Mouse (Mus musculus): ENCODE results near the gene Acy3. TPM values are rescaled to one million over a fixed set of nuclear protein-coding genes. Genes with fewer than 3 reads are reported as not detected.
"Not testable (repeated sequence)": the region's sequence is repeated elsewhere in the genome, so short reads cannot be mapped to it uniquely, and the experiment has no call there.

Gene Acy3
- polyA plus RNA-seq, 1 experiment from 2014 or later, result 1.5 TPM

- WGBS, result 63% methylated on average over 11 of the region's 11 CpGs
- Histone ChIP-seq H3K36me3 (ENCODE audit: control insufficient read depth, insufficient read depth) (no peaks in the 10 kb centered on the region), H3K9me3 (ENCODE audit: control insufficient read depth, low read length) (no peaks in the 10 kb centered on the region), H3K9ac (replicated peaks; ENCODE audit: low read depth, low read length) (no peak overlapping the region), H3K4me3 (replicated peaks; ENCODE audit: low read length) (no peak overlapping the region), H3K27ac (ENCODE audit: low read length) (no peak overlapping the region), H3K4me2 (ENCODE audit: low read length) (no peak overlapping the region), H3K27me3 (replicated peaks; ENCODE audit: control insufficient read depth, insufficient read depth, low read length) (no peaks in the 10 kb centered on the region), H3K4me1 (replicated peaks; ENCODE audit: control insufficient read depth, insufficient read depth, low read length) (no peaks in the 10 kb centered on the region)
- no peak for ATAC-seq
Observed at GRCm38 (mm10) chr19:3966330-3967075, 19.9 kb upstream of the Acy3 start.

GRCm38 (mm10) chr19:3967258-3967657 lies 19.1 kb upstream of the Acy3 start:
- Histone ChIP-seq H3K9me3 (ENCODE audit: control insufficient read depth, low read length) (no peaks in the 10 kb centered on the region), H3K27ac (ENCODE audit: low read length) (no peak overlapping the region), H3K9ac (replicated peaks; ENCODE audit: low read depth, low read length) (no peak overlapping the region), H3K36me3 (ENCODE audit: control insufficient read depth, insufficient read depth) (no peaks in the 10 kb centered on the region), H3K27me3 (replicated peaks; ENCODE audit: control insufficient read depth, insufficient read depth, low read length) (no peaks in the 10 kb centered on the region), H3K4me1 (replicated peaks; ENCODE audit: control insufficient read depth, insufficient read depth, low read length) (no peaks in the 10 kb centered on the region), H3K4me2 (ENCODE audit: low read length) (no peak overlapping the region), H3K4me3 (replicated peaks; ENCODE audit: low read length) (no peak overlapping the region)
- ATAC-seq, result no peak
- 69% methylated on average over 3 of the region's 3 CpGs for WGBS

GRCm38 (mm10) chr19:3972229-3972628 lies 14.1 kb upstream of the Acy3 start, which contains the start of gene Aldh3b2:
Aldh3b2 (plus strand) TSS chr19:3972328.
- Histone ChIP-seq H3K4me3 (replicated peaks; ENCODE audit: low read length) (no peak within 1 kb of the TSS), H3K4me1 (replicated peaks; ENCODE audit: control insufficient read depth, insufficient read depth, low read length) (no peaks in the 10 kb centered on the region), H3K36me3 (ENCODE audit: control insufficient read depth, insufficient read depth) (no peaks in the 10 kb centered on the region), H3K27me3 (replicated peaks; ENCODE audit: control insufficient read depth, insufficient read depth, low read length) (no peaks in the 10 kb centered on the region), H3K9me3 (ENCODE audit: control insufficient read depth, low read length) (no peaks in the 10 kb centered on the region), H3K9ac (replicated peaks; ENCODE audit: low read depth, low read length) (no peak within 1 kb of the TSS), H3K27ac (ENCODE audit: low read length) (no peak within 1 kb of the TSS), H3K4me2 (ENCODE audit: low read length) (no peak within 1 kb of the TSS)
- no peak for ATAC-seq
- WGBS, result 60% methylated on average over 9 of the region's 9 CpGs

GRCm38 (mm10) chr19:3974608-3975007 lies 11.8 kb upstream of the Acy3 start:
- peak; percentile 68 for ATAC-seq
- not testable (repeated sequence) for H3K4me1 ChIP-seq (replicated peaks; ENCODE audit: control insufficient read depth, insufficient read depth, low read length); H3K9ac ChIP-seq (replicated peaks; ENCODE audit: low read depth, low read length); H3K27me3 ChIP-seq (replicated peaks; ENCODE audit: control insufficient read depth, insufficient read depth, low read length); H3K9me3 ChIP-seq (ENCODE audit: control insufficient read depth, low read length); H3K4me3 ChIP-seq (replicated peaks; ENCODE audit: low read length); H3K27ac ChIP-seq (ENCODE audit: low read length); H3K4me2 ChIP-seq (ENCODE audit: low read length); H3K36me3 ChIP-seq (ENCODE audit: control insufficient read depth, insufficient read depth)
- WGBS, result 53% methylated on average over 6 of the region's 6 CpGs

GRCm38 (mm10) chr19:3975866-3976265 lies 10.5 kb upstream of the Acy3 start:
- no peak overlapping the region for H3K9ac ChIP-seq (replicated peaks; ENCODE audit: low read depth, low read length)
- no peak overlapping the region for H3K4me3 ChIP-seq (replicated peaks; ENCODE audit: low read length)
- H3K36me3 ChIP-seq (ENCODE audit: control insufficient read depth, insufficient read depth), result no peaks in the 10 kb centered on the region
- WGBS, result 74% methylated on average over 2 of the region's 2 CpGs
- H3K27me3 ChIP-seq (replicated peaks; ENCODE audit: control insufficient read depth, insufficient read depth, low read length), result no peaks in the 10 kb centered on the region
- H3K9me3 ChIP-seq (ENCODE audit: control insufficient read depth, low read length), result no peaks in the 10 kb centered on the region
- no peak overlapping the region for H3K27ac ChIP-seq (ENCODE audit: low read length)
- H3K4me2 ChIP-seq (ENCODE audit: low read length), result no peak overlapping the region
- no peaks in the 10 kb centered on the region for H3K4me1 ChIP-seq (replicated peaks; ENCODE audit: control insufficient read depth, insufficient read depth, low read length)
- no peak for ATAC-seq

GRCm38 (mm10) chr19:3980309-3980708 lies 6.1 kb upstream of the Acy3 start:
- Histone ChIP-seq H3K9me3 (ENCODE audit: control insufficient read depth, low read length) (no peaks in the 10 kb centered on the region), H3K4me1 (replicated peaks; ENCODE audit: control insufficient read depth, insufficient read depth, low read length) (no peaks in the 10 kb centered on the region), H3K27me3 (replicated peaks; ENCODE audit: control insufficient read depth, insufficient read depth, low read length) (no peaks in the 10 kb centered on the region), H3K27ac (ENCODE audit: low read length) (no peak overlapping the region), H3K4me2 (ENCODE audit: low read length) (no peak overlapping the region), H3K4me3 (replicated peaks; ENCODE audit: low read length) (no peak overlapping the region), H3K36me3 (ENCODE audit: control insufficient read depth, insufficient read depth) (no peaks in the 10 kb centered on the region), H3K9ac (replicated peaks; ENCODE audit: low read depth, low read length) (no peak overlapping the region)
- peak; percentile 85 for ATAC-seq
- WGBS, result 11% methylated on average over 4 of the region's 4 CpGs

GRCm38 (mm10) chr19:3980917-3981316 lies 5.5 kb upstream of the Acy3 start:
- no peaks in the 10 kb centered on the region for H3K27me3 ChIP-seq (replicated peaks; ENCODE audit: control insufficient read depth, insufficient read depth, low read length)
- no peaks in the 10 kb centered on the region for H3K4me1 ChIP-seq (replicated peaks; ENCODE audit: control insufficient read depth, insufficient read depth, low read length)
- H3K4me3 ChIP-seq (replicated peaks; ENCODE audit: low read length), result no peak overlapping the region
- no peaks in the 10 kb centered on the region for H3K36me3 ChIP-seq (ENCODE audit: control insufficient read depth, insufficient read depth)
- H3K4me2 ChIP-seq (ENCODE audit: low read length), result no peak overlapping the region
- no peak overlapping the region for H3K9ac ChIP-seq (replicated peaks; ENCODE audit: low read depth, low read length)
- no peak for ATAC-seq
- WGBS, result 83% methylated on average over 9 of the region's 9 CpGs
- no peak overlapping the region for H3K27ac ChIP-seq (ENCODE audit: low read length)
- H3K9me3 ChIP-seq (ENCODE audit: control insufficient read depth, low read length), result no peaks in the 10 kb centered on the region

- H3K9ac ChIP-seq (replicated peaks; ENCODE audit: low read depth, low read length), result no peak overlapping the region
- H3K27me3 ChIP-seq (replicated peaks; ENCODE audit: control insufficient read depth, insufficient read depth, low read length), result no peaks in the 10 kb centered on the region
- H3K4me1 ChIP-seq (replicated peaks; ENCODE audit: control insufficient read depth, insufficient read depth, low read length), result no peaks in the 10 kb centered on the region
- H3K27ac ChIP-seq (ENCODE audit: low read length), result no peak overlapping the region
- WGBS, result 28% methylated on average over 9 of the region's 9 CpGs
- ATAC-seq, result no peak
- no peaks in the 10 kb centered on the region for H3K9me3 ChIP-seq (ENCODE audit: control insufficient read depth, low read length)
- H3K4me2 ChIP-seq (ENCODE audit: low read length), result no peak overlapping the region
- H3K36me3 ChIP-seq (ENCODE audit: control insufficient read depth, insufficient read depth), result no peaks in the 10 kb centered on the region
- H3K4me3 ChIP-seq (replicated peaks; ENCODE audit: low read length), result no peak overlapping the region
Observed at GRCm38 (mm10) chr19:3983527-3984200, 2.7 kb upstream of the Acy3 start.

GRCm38 (mm10) chr19:3985261-3985681 lies 1.1 kb upstream of the Acy3 start:
- Histone ChIP-seq H3K9ac (replicated peaks; ENCODE audit: low read depth, low read length) (no peak overlapping the region), H3K4me1 (replicated peaks; ENCODE audit: control insufficient read depth, insufficient read depth, low read length) (no peaks in the 10 kb centered on the region), H3K4me2 (ENCODE audit: low read length) (no peak overlapping the region), H3K4me3 (replicated peaks; ENCODE audit: low read length) (no peak overlapping the region), H3K9me3 (ENCODE audit: control insufficient read depth, low read length) (no peaks in the 10 kb centered on the region), H3K36me3 (ENCODE audit: control insufficient read depth, insufficient read depth) (no peaks in the 10 kb centered on the region), H3K27ac (ENCODE audit: low read length) (no peak overlapping the region), H3K27me3 (replicated peaks; ENCODE audit: control insufficient read depth, insufficient read depth, low read length) (no peaks in the 10 kb centered on the region)
- no peak for ATAC-seq
- WGBS, result 32% methylated on average over 8 of the region's 8 CpGs
